ENCODE assay signal across 7 mouse cellular contexts in genomic region chr10:85185639-85186498, GRCm38 (mm10). TPM values are rescaled to one million over a fixed set of nuclear protein-coding genes. Genes with fewer than 3 reads are reported as not detected.
DNase-seq lines count a peak whose midpoint lies in the region; ATAC-seq and TF ChIP-seq lines count a peak whose summit lies in the region.

No protein-coding gene starts in this region.

- WGBS in limb, embryonic 12.5 days: 27% methylated on average over 14 of the region's 14 CpGs
- 27% methylated on average over 14 of the region's 14 CpGs for WGBS in midbrain, postnatal 0 days

- ATAC-seq in hematopoietic stem cell, adult 5-6 weeks (replicated peaks in 1 of 2; ENCODE audit: insufficient read depth in 1 of 2, low FRiP score in 2 of 2, low TSS enrichment in 1 of 2, low read depth in 1 of 2, poor library complexity in 2 of 2, severe bottlenecking in 2 of 2): 0 out of 4 replicates have a peak, but pooled peaks have one; percentile 9 to 13
- no peak for ATAC-seq in limb, embryonic 12.5 days (ENCODE audit: insufficient number of reproducible peaks, insufficient read depth, low FRiP score, low TSS enrichment, low read depth)
- no peak for ATAC-seq in midbrain, postnatal 0 days (ENCODE audit: low FRiP score)

- no peaks in the 10 kb centered on the region; the same call in 1 of the 2 replicates for H3K27me3 ChIP-seq in limb, embryonic 12.5 days
- H3K27me3 ChIP-seq in midbrain, postnatal 0 days (ENCODE audit: insufficient read depth, low read length): no peaks in the 10 kb centered on the region

- H3K4me1 ChIP-seq in limb, embryonic 12.5 days (replicated peaks): peaks cover 8% of the 10 kb centered on the region
- H3K4me1 ChIP-seq in midbrain, postnatal 0 days (ENCODE audit: insufficient read depth, low read length): 0 out of 2 replicates have a peak, but pooled peaks cover 5% of the 10 kb centered on the region

- H3K27ac ChIP-seq in limb, embryonic 12.5 days: peak overlapping the region; percentile 89
- H3K27ac ChIP-seq in midbrain, postnatal 0 days (ENCODE audit: low read depth, low read length): peak overlapping the region; percentile 91

- peak overlapping the region; percentile 83 for H3K4me3 ChIP-seq in limb, embryonic 12.5 days (replicated peaks)
- peak overlapping the region; percentile 80 for H3K4me3 ChIP-seq in midbrain, postnatal 0 days (ENCODE audit: low read depth, low read length)

- peak overlapping the region; percentile 83 for H3K9ac ChIP-seq in limb, embryonic 12.5 days (replicated peaks)
- H3K9ac ChIP-seq in midbrain, postnatal 0 days (replicated peaks; ENCODE audit: low read length, poor library complexity, severe bottlenecking): peak overlapping the region; percentile 77

- TF ChIP-seq CTCF in midbrain, postnatal 0 days (IDR thresholded peaks at IDR 0.05): peak; percentile 47; the same call in 1 of the 2 replicates

- peak; percentile 22 for DNase-seq in 3134 (ENCODE audit: extremely low read depth, insufficient read length, low spot score)
- DNase-seq in CD4-positive helper T cell, adult 2 months (ENCODE audit: low read depth, low spot score): peak; percentile 24
- DNase-seq in embryo, embryonic 9.5 days (ENCODE audit: extremely low spot score): peak; percentile 16
- peak; percentile 47 for DNase-seq in midbrain, postnatal 0 days (ENCODE audit: low spot score)
- DNase-seq in spleen, postnatal 10 days (ENCODE audit: low spot score in 2 of 2): no peak

- no peaks in the 10 kb centered on the region for H3K9me3 ChIP-seq in limb, embryonic 12.5 days
- H3K9me3 ChIP-seq in midbrain, postnatal 0 days (ENCODE audit: low read length): no peaks in the 10 kb centered on the region

- peaks cover 4% of the 10 kb centered on the region; the same call in 1 of the 2 replicates for H3K36me3 ChIP-seq in limb, embryonic 12.5 days
- H3K36me3 ChIP-seq in midbrain, postnatal 0 days (ENCODE audit: insufficient read depth, low read length): no peaks in the 10 kb centered on the region

- peak overlapping the region; percentile 96 for H3K4me2 ChIP-seq in limb, embryonic 12.5 days
- H3K4me2 ChIP-seq in midbrain, postnatal 0 days (ENCODE audit: low read depth, low read length, poor library complexity, severe bottlenecking): peak overlapping the region; percentile 88

RNA-seq across cellular contexts. Expression of gene Cry1, which starts 1.0 kb away (rescaled TPM):
- 12.4 and 15.2 TPM in 2 replicates for total RNA-seq in hematopoietic stem cell, adult 5-6 weeks (2017)
- polyA plus RNA-seq in limb, embryonic 12.5 days (2016; fragmentation: Nextera tagmentation; extraction: Ambion mirVana): 43.0 and 44.8 TPM in 2 replicates
- total RNA-seq in midbrain, postnatal 0 days (2014; rRNA removed): 22.1 and 27.8 TPM in 2 replicates
- polyA plus RNA-seq in midbrain, postnatal 0 days (2015; fragmentation: Nextera tagmentation; extraction: Ambion mirVana): 30.9 and 34.8 TPM in 2 replicates

RNA-seq across cellular contexts. Expression of gene Mterf2, which starts 58.0 kb away (rescaled TPM):
- total RNA-seq in hematopoietic stem cell, adult 5-6 weeks (2017): 18.2 and 34.0 TPM in 2 replicates
- 25.1 and 25.6 TPM in 2 replicates for polyA plus RNA-seq in limb, embryonic 12.5 days (2016; fragmentation: Nextera tagmentation; extraction: Ambion mirVana)
- total RNA-seq in midbrain, postnatal 0 days (2014; rRNA removed): 32.7 and 39.5 TPM in 2 replicates
- 19.8 and 21.3 TPM in 2 replicates for polyA plus RNA-seq in midbrain, postnatal 0 days (2015; fragmentation: Nextera tagmentation; extraction: Ambion mirVana)

Comparison
In these comparisons a context has a peak if more than half of its experiments do, and no peak if none do; other contexts are left out.
1. DNase-seq: peak in 3134 (single experiment), CD4-positive helper T cell, adult 2 months (single experiment), embryo, embryonic 9.5 days (single experiment) and midbrain, postnatal 0 days (single experiment); none in spleen, postnatal 10 days (0 of 2).
2. ATAC-seq: peak in hematopoietic stem cell, adult 5-6 weeks (2 of 2); none in limb, embryonic 12.5 days (single experiment) and midbrain, postnatal 0 days (single experiment).